Mouse (Mus musculus) C2C12 (cell line): ENCODE measurements around the gene Zfp36l2. TPM values are rescaled to one million over a fixed set of nuclear protein-coding genes. Genes with fewer than 3 reads are reported as not detected.
"Not testable (repeated sequence)": the region's sequence is repeated elsewhere in the genome, so short reads cannot be mapped to it uniquely, and the experiment has no call there.

Experiments
- H3K27me3 ChIP-seq: one replicate; pipeline ENCODE4 v1.6.1; 2011; ENCODE audit not compliant: control insufficient read depth, insufficient read depth, insufficient read length
- H3K36me3 ChIP-seq: one replicate; pipeline ENCODE4 v1.6.1; 2011; ENCODE audit not compliant: control insufficient read depth, insufficient read depth
- H3K4me3 ChIP-seq: one replicate; pipeline ENCODE4 v1.5.1; 2011; ENCODE audit warnings: mild to moderate bottlenecking, control low read depth; ENCODE audit not compliant: poor library complexity, insufficient read depth, severe bottlenecking
- H3K79me2 ChIP-seq: one replicate; pipeline ENCODE4 v1.6.1; 2011; ENCODE audit not compliant: control insufficient read depth, insufficient read depth
- H3K79me3 ChIP-seq: one replicate; pipeline ENCODE4 v1.6.1; 2011; ENCODE audit warnings: low read depth, control low read depth
- H3ac ChIP-seq: one replicate; pipeline ENCODE3; 2011; ENCODE audit warnings: low read depth; ENCODE audit not compliant: control insufficient read depth, insufficient read length
- CEBPB ChIP-seq: IDR thresholded peaks from one replicate; pipeline ENCODE4 v1.6.1; 2011; ENCODE audit warnings: low read depth, mild to moderate bottlenecking, control low read depth, moderate library complexity
- CTCF ChIP-seq: IDR thresholded peaks from one replicate; pipeline ENCODE4 v1.5.1; 2011; ENCODE audit not compliant: control insufficient read depth, insufficient read depth, insufficient read length
- FOSL1 ChIP-seq: IDR thresholded peaks from one replicate; pipeline ENCODE4 v1.8.0; 2011; ENCODE audit warnings: mild to moderate bottlenecking, low read length; ENCODE audit not compliant: poor library complexity, insufficient read depth, severe bottlenecking
- MAX ChIP-seq: IDR thresholded peaks from one replicate; pipeline ENCODE4 v1.6.1; 2011; ENCODE audit warnings: mild to moderate bottlenecking, control low read depth
- MYOD1 ChIP-seq: IDR thresholded peaks from one replicate; pipeline ENCODE4 v1.6.1; 2011; ENCODE audit warnings: low read depth; ENCODE audit not compliant: control insufficient read depth, insufficient read length
- MYOG ChIP-seq: IDR thresholded peaks from one replicate; pipeline ENCODE4 v1.6.1; 2011; ENCODE audit not compliant: control insufficient read depth, insufficient read length; ENCODE audit errors: extremely low read depth
- USF1 ChIP-seq: IDR thresholded peaks from one replicate; pipeline ENCODE4 v1.6.1; 2011; ENCODE audit warnings: low read depth, mild to moderate bottlenecking, control low read depth, moderate library complexity
- polyA plus RNA-seq: library from polyadenylated mRNA; unstranded; fragments of >200 nt; fragmentation: generic; extraction: Trizol; gene quantifications from one replicate; pipeline ENCODE4 v1.2.1, GENCODE M21; 2012; ENCODE audit warnings: missing spikeins

Gene Zfp36l2
- polyA plus RNA-seq, 1 experiment, result 61.8 TPM

GRCm38 (mm10) chr17:84228223-84228622, 40.5 kb upstream of the Zfp36l2 start:
- Histone ChIP-seq H3K79me2 (no peaks in the 10 kb centered on the region), H3ac (no peak overlapping the region), H3K36me3 (peaks cover 34% of the 10 kb centered on the region), H3K27me3 (no peaks in the 10 kb centered on the region), H3K4me3 (no peak overlapping the region), H3K79me3 (no peaks in the 10 kb centered on the region)
- TF ChIP-seq USF1 (no peak), MYOG (no peak), FOSL1 (no peak), MYOD1 (no peak), CEBPB (no peak), CTCF (no peak), MAX (no peak)

- TF ChIP-seq USF1 (no peak), CEBPB (no peak), MAX (no peak), FOSL1 (no peak), MYOD1 (no peak), MYOG (no peak), CTCF (no peak)
- Histone ChIP-seq H3ac (no peak overlapping the region), H3K79me3 (no peaks in the 10 kb centered on the region), H3K36me3 (peaks cover 38% of the 10 kb centered on the region), H3K27me3 (no peaks in the 10 kb centered on the region), H3K4me3 (no peak overlapping the region), H3K79me2 (no peaks in the 10 kb centered on the region)
Measured at GRCm38 (mm10) chr17:84226681-84227080, 38.9 kb upstream of the Zfp36l2 start.

DNA sequence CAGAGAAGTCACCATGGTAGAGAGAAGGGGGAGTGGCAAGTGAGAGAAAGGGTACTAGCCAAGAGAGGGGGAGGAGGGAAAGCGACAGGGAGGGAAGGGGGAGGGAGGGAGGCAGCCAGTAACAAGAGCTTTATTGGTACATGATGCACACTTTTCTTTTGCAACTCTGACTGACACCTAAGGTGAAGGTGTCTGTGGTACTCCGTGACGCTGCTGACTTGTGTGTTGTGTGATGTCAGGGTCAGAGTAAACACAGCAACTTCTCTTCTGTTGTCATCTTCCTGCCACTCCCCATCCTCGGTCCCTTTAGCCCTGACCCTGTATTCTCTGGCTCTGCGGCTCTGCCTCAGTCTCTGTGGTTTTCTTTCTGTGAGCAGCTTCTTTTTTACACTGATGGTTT, 38.5 kb upstream of the Zfp36l2 start:
- no peak for TF ChIP-seq CTCF
- no peak for TF ChIP-seq MAX
- TF ChIP-seq USF1, result no peak
- Histone ChIP-seq H3K4me3 (no peak overlapping the region), H3K36me3 (peaks cover 41% of the 10 kb centered on the region), H3K79me2 (no peaks in the 10 kb centered on the region), H3K27me3 (no peaks in the 10 kb centered on the region), H3K79me3 (no peaks in the 10 kb centered on the region), H3ac (no peak overlapping the region)

DNA sequence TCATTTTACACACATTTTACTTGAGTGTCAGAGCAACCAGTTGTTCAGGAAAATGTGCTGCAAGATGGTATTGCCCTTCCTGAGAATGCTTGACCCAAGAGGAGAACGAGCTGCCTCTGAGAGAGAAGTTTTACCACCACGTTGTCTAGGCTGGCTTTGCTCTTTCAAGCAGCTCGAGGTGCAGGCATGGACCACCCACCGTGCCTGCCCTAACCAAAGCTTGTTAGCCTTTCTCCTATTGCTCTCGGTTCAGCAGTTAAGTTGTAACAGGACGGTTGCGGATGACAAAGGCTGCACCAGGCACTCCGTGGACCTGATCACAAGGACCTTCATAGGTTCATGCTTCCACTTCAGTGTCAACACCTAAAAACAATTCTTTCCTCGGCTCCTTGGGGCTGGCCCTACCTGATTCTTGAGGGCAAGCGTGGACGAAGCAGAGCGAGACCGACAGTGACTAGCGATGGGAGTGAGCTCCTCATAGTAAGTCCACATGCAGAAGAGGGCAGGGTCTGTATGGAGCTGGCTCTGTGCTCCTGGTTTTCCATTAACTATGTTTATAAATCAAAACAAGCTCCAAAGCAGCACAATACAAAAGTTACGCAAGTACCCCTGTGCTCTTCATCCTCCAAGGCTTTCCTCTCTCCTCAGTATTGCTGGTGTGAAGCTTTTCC, 36.6 kb upstream of the Zfp36l2 start:
- no peaks in the 10 kb centered on the region for H3K27me3 ChIP-seq
- H3ac ChIP-seq, result no peak overlapping the region
- H3K36me3 ChIP-seq, result peaks cover 49% of the 10 kb centered on the region
- no peak overlapping the region for H3K4me3 ChIP-seq
- H3K79me2 ChIP-seq, result no peaks in the 10 kb centered on the region
- no peaks in the 10 kb centered on the region for H3K79me3 ChIP-seq
- TF ChIP-seq MAX (no peak), FOSL1 (no peak), CTCF (no peak), MYOD1 (no peak), CEBPB (no peak), USF1 (no peak), MYOG (no peak)

- not testable (repeated sequence) for H3K27me3 ChIP-seq, H3K79me2 ChIP-seq, H3K4me3 ChIP-seq, H3K79me3 ChIP-seq, H3ac ChIP-seq
- peaks cover 23% of the 10 kb centered on the region for H3K36me3 ChIP-seq
Measured at GRCm38 (mm10) chr17:84218841-84219240, 31.1 kb upstream of the Zfp36l2 start.

GRCm38 (mm10) chr17:84217696-84218095, 29.9 kb upstream of the Zfp36l2 start:
- Histone ChIP-seq H3ac (no peak overlapping the region), H3K36me3 (peaks cover 23% of the 10 kb centered on the region), H3K27me3 (no peaks in the 10 kb centered on the region), H3K79me3 (no peaks in the 10 kb centered on the region), H3K4me3 (no peak overlapping the region), H3K79me2 (no peaks in the 10 kb centered on the region)
- no peak for TF ChIP-seq USF1
- TF ChIP-seq MYOG, result no peak
- TF ChIP-seq MYOD1, result no peak
- TF ChIP-seq CTCF, result no peak
- TF ChIP-seq FOSL1, result no peak
- no peak for TF ChIP-seq CEBPB
- TF ChIP-seq MAX, result no peak
